Mouse (Mus musculus) adrenal gland, postnatal 10 days (tissue): ENCODE results near the gene Ier2. TPM values are rescaled to one million over a fixed set of nuclear protein-coding genes. Genes with fewer than 3 reads are reported as not detected.
"Not testable (repeated sequence)": the region's sequence is repeated elsewhere in the genome, so short reads cannot be mapped to it uniquely, and the experiment has no call there.

ENCODE experiments used
- DNase-seq: peaks from one replicate; pipeline ENCODE4 v3.0.0; 2021; ENCODE audit warnings: mixed read lengths
- total RNA-seq, 2 experiments: library from RNA; stranded (reverse); gene quantifications; 2 replicates each; pipeline ENCODE4 v1.2.3; 2021

The Ier2 gene
- total RNA-seq, 2 experiments from 2014 or later: 33.3 to 63.4 TPM

GRCm38 (mm10) chr8:84639162-84640009 lies 23.3 kb downstream of the Ier2 start:
- peak; percentile 96 for DNase-seq

GRCm38 (mm10) chr8:84638555-84639161 lies 24.0 kb downstream of the Ier2 start:
- DNase-seq: peak; percentile 63

GRCm38 (mm10) chr8:84637946-84638554 lies 24.6 kb downstream of the Ier2 start:
- DNase-seq: no peak

GRCm38 (mm10) chr8:84636051-84636691 lies 26.5 kb downstream of the Ier2 start:
- DNase-seq: no peak

GRCm38 (mm10) chr8:84635397-84636050 lies 27.1 kb downstream of the Ier2 start:
- DNase-seq: no peak

- DNase-seq: peak; percentile 84
These were observed 27.8 kb downstream of the Ier2 start for GRCm38 (mm10) chr8:84634849-84635304.

GRCm38 (mm10) chr8:84633841-84634584 lies 28.6 kb downstream of the Ier2 start:
- no peak for DNase-seq

GRCm38 (mm10) chr8:84631813-84632212 lies 30.8 kb downstream of the Ier2 start:
- no peak for DNase-seq

- no peak for DNase-seq
These were observed 32.5 kb downstream of the Ier2 start for GRCm38 (mm10) chr8:84630145-84630544.

GRCm38 (mm10) chr8:84629586-84629985 lies 33.1 kb downstream of the Ier2 start:
- no peak for DNase-seq

- not testable (repeated sequence) for DNase-seq
These were observed 39.2 kb downstream of the Ier2 start for GRCm38 (mm10) chr8:84623425-84623824.

- DNase-seq: no peak
These were observed 41.5 kb downstream of the Ier2 start for GRCm38 (mm10) chr8:84621102-84621625.

GRCm38 (mm10) chr8:84617005-84617404 lies 45.6 kb downstream of the Ier2 start:
- DNase-seq: no peak

- no peak for DNase-seq
These were observed 46.8 kb downstream of the Ier2 start for GRCm38 (mm10) chr8:84615666-84616485.

GRCm38 (mm10) chr8:84614512-84615223 lies 48.0 kb downstream of the Ier2 start:
- no peak for DNase-seq
